Mouse (Mus musculus) CH12.LX (cell line): ENCODE results near the gene 1700028K03Rik. TPM values are rescaled to one million over a fixed set of nuclear protein-coding genes. Genes with fewer than 3 reads are reported as not detected.

Experiments
- DNase-seq: peaks from one replicate; pipeline ENCODE4 v3.0.0-alpha.2; 2013; ENCODE audit errors: extremely low read depth
- H3K27ac ChIP-seq: 2 replicates; pipeline ENCODE4 v1.5.1; 2012; ENCODE audit warnings: low read depth, mild to moderate bottlenecking, control low read depth, moderate library complexity; ENCODE audit not compliant: insufficient read depth
- H3K27me3 ChIP-seq: replicated peaks from 2 replicates; pipeline ENCODE3; 2012; ENCODE audit warnings: inconsistent platforms
- H3K36me3 ChIP-seq, 2 experiments: replicated peaks in 1 of 2; 2 replicates each; pipeline versions ENCODE3 to v1.6.1; 2012; ENCODE audit warnings: inconsistent platforms in 1 of 2, low read length in 1 of 2, mild to moderate bottlenecking in 1 of 2, mixed read lengths in 1 of 2, moderate library complexity in 1 of 2; ENCODE audit not compliant: control insufficient read depth in 1 of 2, insufficient read depth in 1 of 2
- H3K4me1 ChIP-seq, 2 experiments: 2 replicates each; pipeline ENCODE4 v1.6.1; 2012; ENCODE audit warnings: inconsistent platforms in 1 of 2, moderate library complexity in 1 of 2; ENCODE audit not compliant: insufficient read depth in 2 of 2, control insufficient read depth in 1 of 2
- H3K4me2 ChIP-seq: 2 replicates; pipeline ENCODE4 v1.6.1; 2012; ENCODE audit warnings: low read depth, mild to moderate bottlenecking, control low read depth; ENCODE audit not compliant: poor library complexity, insufficient read depth, severe bottlenecking
- H3K4me3 ChIP-seq, 3 experiments: fragments of 150-350 bp in 1 of 3; sonication (generic) in 1 of 3; replicated peaks in 1 of 3; 2 replicates each; pipeline versions ENCODE3 to v1.5.1; 2011 to 2012; ENCODE audit warnings: low read depth in 2 of 3, low read length in 2 of 3, mild to moderate bottlenecking in 2 of 3, moderate library complexity in 2 of 3, control low read depth in 1 of 3, improper control_type of control experiment in 1 of 3, inconsistent platforms in 1 of 3, mixed read lengths in 1 of 3; ENCODE audit not compliant: poor library complexity in 1 of 3
- H3K79me2 ChIP-seq: replicated peaks from 2 replicates; pipeline ENCODE4 v1.6.1; 2012; ENCODE audit warnings: mild to moderate bottlenecking, moderate library complexity; ENCODE audit not compliant: control insufficient read depth, poor library complexity, insufficient read depth, severe bottlenecking; ENCODE audit errors: extremely low read depth
- H3K9ac ChIP-seq: 2 replicates; pipeline ENCODE4 v1.6.1; 2012; ENCODE audit warnings: low read depth, mild to moderate bottlenecking, control low read depth, moderate library complexity; ENCODE audit not compliant: insufficient read depth
- H3K9me3 ChIP-seq: replicated peaks from 2 replicates; pipeline ENCODE3; 2012; ENCODE audit warnings: low read length, inconsistent platforms, mixed read lengths
- BHLHE40 ChIP-seq: IDR thresholded peaks from 2 replicates; pipeline ENCODE4 v1.6.1; 2011; ENCODE audit warnings: mild to moderate bottlenecking, low read depth, low read length, improper control_type of control experiment
- CHD1 ChIP-seq: IDR thresholded peaks from 2 replicates; pipeline ENCODE4 v1.6.1; 2012; ENCODE audit warnings: low read depth, low read length, improper control_type of control experiment, inconsistent platforms
- CTCF ChIP-seq, 2 experiments: IDR thresholded peaks in 1 of 2; conservative IDR thresholded peaks in 1 of 2; 2 replicates each; pipeline ENCODE4 v1.5.1; 2011 to 2012; ENCODE audit warnings: low read depth in 2 of 2, low read length in 2 of 2, improper control_type of control experiment in 1 of 2, inconsistent platforms in 1 of 2, mild to moderate bottlenecking in 1 of 2, moderate library complexity in 1 of 2
- ELF1 ChIP-seq: IDR thresholded peaks from 2 replicates; pipeline ENCODE4 v1.6.1; 2014; ENCODE audit warnings: low read depth, mild to moderate bottlenecking, inconsistent platforms, low read length, improper control_type of control experiment
- EP300 ChIP-seq: IDR thresholded peaks from 2 replicates; pipeline ENCODE4 v1.6.1; 2011; ENCODE audit warnings: low read length, improper control_type of control experiment
- ETS1 ChIP-seq: conservative IDR thresholded peaks from 2 replicates; pipeline ENCODE4 v1.6.1; 2012; ENCODE audit warnings: low read depth, mild to moderate bottlenecking, inconsistent platforms, low read length, improper control_type of control experiment, moderate library complexity
- HCFC1 ChIP-seq: IDR thresholded peaks from 2 replicates; pipeline ENCODE4 v1.6.1; 2012; ENCODE audit warnings: low read depth, mild to moderate bottlenecking, inconsistent platforms, low read length, improper control_type of control experiment
- IRF4 ChIP-seq: IDR thresholded peaks from 2 replicates; pipeline ENCODE4 v1.6.1; 2014; ENCODE audit warnings: low read depth, mild to moderate bottlenecking, inconsistent platforms, low read length, improper control_type of control experiment
- JUN ChIP-seq: IDR thresholded peaks from 2 replicates; pipeline ENCODE4 v1.6.1; 2011; ENCODE audit warnings: low read depth, mild to moderate bottlenecking, low read length, improper control_type of control experiment, moderate library complexity; ENCODE audit not compliant: insufficient read depth
- JUND ChIP-seq: conservative IDR thresholded peaks from 2 replicates; pipeline ENCODE4 v1.6.1; 2011; ENCODE audit warnings: low read depth, low read length, improper control_type of control experiment
- KAT2A ChIP-seq: IDR thresholded peaks from 2 replicates; pipeline ENCODE4 v1.6.1; 2012; ENCODE audit warnings: low read length, improper control_type of control experiment, inconsistent platforms; ENCODE audit not compliant: insufficient replicate concordance
- MAFK ChIP-seq: IDR thresholded peaks from 2 replicates; pipeline ENCODE4 v1.6.1; 2011; ENCODE audit warnings: low read length, improper control_type of control experiment; ENCODE audit not compliant: insufficient replicate concordance
- MAX ChIP-seq: IDR thresholded peaks from 2 replicates; pipeline ENCODE4 v1.6.1; 2011; ENCODE audit warnings: low read length, improper control_type of control experiment
- MAZ ChIP-seq: IDR thresholded peaks from 2 replicates; pipeline ENCODE4 v1.6.1; 2012; ENCODE audit warnings: low read depth, mild to moderate bottlenecking, inconsistent platforms, low read length, improper control_type of control experiment, moderate library complexity
- MEF2A ChIP-seq: IDR thresholded peaks from 2 replicates; pipeline ENCODE4 v1.6.1; 2014; ENCODE audit warnings: low read depth, mild to moderate bottlenecking, inconsistent platforms, low read length, improper control_type of control experiment, borderline replicate concordance
- MXI1 ChIP-seq: IDR thresholded peaks from 2 replicates; pipeline ENCODE4 v1.6.1; 2011; ENCODE audit warnings: mild to moderate bottlenecking, low read depth, low read length, improper control_type of control experiment
- MYC ChIP-seq: IDR thresholded peaks from 2 replicates; pipeline ENCODE4 v1.6.1; 2011; ENCODE audit warnings: low read depth, mild to moderate bottlenecking, improper control_type of control experiment, low read length
- NELFE ChIP-seq: IDR thresholded peaks from 2 replicates; pipeline ENCODE4 v1.6.1; 2011; ENCODE audit warnings: low read depth, low read length, improper control_type of control experiment
- NRF1 ChIP-seq: IDR thresholded peaks from 2 replicates; pipeline ENCODE4 v1.6.1; 2014; ENCODE audit warnings: low read depth, mild to moderate bottlenecking, inconsistent platforms, low read length, improper control_type of control experiment, moderate library complexity
- POLR2A ChIP-seq: IDR thresholded peaks from 2 replicates; pipeline ENCODE4 v1.6.1; 2011; ENCODE audit warnings: low read depth, mild to moderate bottlenecking, improper control_type of control experiment, low read length
- POLR2AphosphoS2 ChIP-seq: IDR thresholded peaks from 2 replicates; pipeline ENCODE4 v1.6.1; 2011; ENCODE audit warnings: low read depth, low read length, improper control_type of control experiment
- RCOR1 ChIP-seq: conservative IDR thresholded peaks from 2 replicates; pipeline ENCODE4 v1.6.1; 2012; ENCODE audit warnings: low read depth, mild to moderate bottlenecking, inconsistent platforms, low read length, improper control_type of control experiment
- SMC3 ChIP-seq: IDR thresholded peaks from 2 replicates; pipeline ENCODE4 v1.6.1; 2011; ENCODE audit warnings: low read depth, low read length, improper control_type of control experiment
- TBP ChIP-seq: conservative IDR thresholded peaks from 2 replicates; pipeline ENCODE4 v1.6.1; 2011; ENCODE audit warnings: low read depth, low read length, improper control_type of control experiment
- TCF12 ChIP-seq: IDR thresholded peaks from 2 replicates; pipeline ENCODE4 v1.6.1; 2014; ENCODE audit warnings: low read depth, mild to moderate bottlenecking, inconsistent platforms, low read length, improper control_type of control experiment
- UBTF ChIP-seq: IDR thresholded peaks from 2 replicates; pipeline ENCODE4 v1.6.1; 2012; ENCODE audit warnings: low read depth, mild to moderate bottlenecking, inconsistent platforms, low read length, improper control_type of control experiment, moderate library complexity
- USF1 ChIP-seq: IDR thresholded peaks from 2 replicates; pipeline ENCODE4 v1.6.1; 2014; ENCODE audit warnings: low read depth, mild to moderate bottlenecking, inconsistent platforms, low read length, improper control_type of control experiment
- ZC3H11A ChIP-seq: IDR thresholded peaks from 2 replicates; pipeline ENCODE4 v1.6.1; 2012; ENCODE audit warnings: low read depth, mild to moderate bottlenecking, inconsistent platforms, low read length, improper control_type of control experiment
- ZKSCAN1 ChIP-seq: IDR thresholded peaks from 2 replicates; pipeline ENCODE4 v1.6.1; 2012; ENCODE audit warnings: low read depth, inconsistent platforms, low read length, improper control_type of control experiment, borderline replicate concordance
- ZNF384 ChIP-seq: IDR thresholded peaks from 2 replicates; pipeline ENCODE4 v1.6.1; 2012; ENCODE audit warnings: low read depth, low read length, improper control_type of control experiment, inconsistent platforms
- dilution Hi-C: fragments of 300-500 bp; cut with MboI; formaldehyde crosslinking; loops from 2 replicates; pipeline ENCODE4 v1.14.3; 2020; ENCODE audit warnings: low sequenced_read_pairs; ENCODE audit not compliant: extremely low pct_unique_long_range_greater_than_20kb, extremely low pct_ligation_motif_present
- in situ Hi-C: fragments of 300-500 bp; cut with MboI; formaldehyde crosslinking; loops from 3 replicates; pipeline ENCODE4 v1.14.3; 2019; ENCODE audit warnings: low sequenced_read_pairs, low pct_ligation_motif_present, low pct_unique_long_range_greater_than_20kb, mixed read lengths
- polyA plus RNA-seq: library from polyadenylated mRNA; unstranded; fragments of >175 nt; gene quantifications from 2 replicates; pipeline ENCODE4 v1.2.1, GENCODE M21; 2012; ENCODE audit warnings: low read depth; ENCODE audit not compliant: insufficient read length
- total RNA-seq, 2 experiments: library from RNA; depleted of rRNA; stranded (reverse); fragments of 300-350 nt in 1 of 2; fragments of >200 nt in 1 of 2; gene quantifications; 2 replicates each; pipeline ENCODE4 v1.2.3; 2012 to 2014

The 1700028K03Rik gene
- total and polyA plus RNA-seq, 3 experiments: not detected

DNA sequence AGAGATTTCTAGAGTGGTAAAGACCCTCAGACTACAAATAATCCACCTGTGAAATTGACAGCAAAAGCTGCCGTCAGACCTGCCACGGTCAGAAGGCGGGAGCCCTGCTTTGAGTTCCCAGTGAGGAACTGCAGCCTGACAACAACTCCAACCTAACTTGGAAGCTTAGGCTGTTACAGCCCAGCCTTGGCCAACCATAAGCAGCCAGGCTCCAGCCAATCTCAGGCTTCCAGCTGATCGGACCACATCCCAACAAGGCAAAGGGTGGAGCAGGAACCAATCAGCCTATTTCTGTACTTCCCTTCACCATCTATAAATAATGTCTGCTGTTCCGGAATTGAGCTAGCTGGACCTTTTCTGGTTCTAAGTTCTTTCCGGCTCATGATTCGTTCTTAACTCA lies 12.6 kb upstream of the 1700028K03Rik start:
- Histone ChIP-seq H3K36me3 (no peaks in the 10 kb centered on the region), H3K4me3 (no peak overlapping the region), H3K4me1 (peaks cover 2 to 28% of the 10 kb centered on the region in 2 experiments), H3K27ac (no peak overlapping the region)
- dilution Hi-C loops: no loop called here
- in situ Hi-C loops: loop anchor here (25.0 kb wide), 1 partner anchor 535 kb away; no protein-coding TSS in a partner anchor
- TF ChIP-seq NRF1 (no peak), MAZ (no peak), POLR2A (no peak)
- TF ChIP-seq, all 38 proteins: peak for 0
- H3K9ac ChIP-seq: no peak overlapping the region
- H3K27me3 ChIP-seq: no peaks in the 10 kb centered on the region
- H3K9me3 ChIP-seq: no peaks in the 10 kb centered on the region
- H3K4me2 ChIP-seq: no peak overlapping the region
- H3K79me2 ChIP-seq: no peaks in the 10 kb centered on the region
- no peak for DNase-seq

DNA sequence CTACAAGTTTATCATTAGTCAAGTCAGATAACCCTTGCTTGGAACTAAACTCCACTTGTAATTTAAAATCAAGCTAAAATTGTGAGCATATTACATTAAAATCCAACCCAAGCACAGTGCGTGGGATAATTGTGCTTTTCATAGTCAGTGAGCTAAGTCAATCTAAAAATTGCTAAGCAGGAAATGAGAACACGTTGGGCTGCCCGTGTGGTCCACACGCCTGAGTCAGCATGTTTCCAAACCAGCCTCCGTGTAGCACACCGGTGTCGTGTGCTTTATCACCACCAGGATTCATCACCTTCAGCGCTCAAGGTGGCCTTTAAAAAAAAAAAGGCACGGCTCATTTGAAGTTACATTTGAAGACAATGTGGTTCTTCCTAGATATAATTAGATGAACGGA lies 10.2 kb upstream of the 1700028K03Rik start:
- Histone ChIP-seq H3K9ac (no peak overlapping the region), H3K4me3 (no peak overlapping the region), H3K9me3 (no peaks in the 10 kb centered on the region), H3K36me3 (no peaks in the 10 kb centered on the region), H3K27me3 (no peaks in the 10 kb centered on the region), H3K4me1 (peaks cover 2 to 26% of the 10 kb centered on the region in 2 experiments), H3K79me2 (no peaks in the 10 kb centered on the region), H3K4me2 (no peak overlapping the region), H3K27ac (no peak overlapping the region)
- dilution Hi-C loops: no loop called here
- DNase-seq: peak; percentile 48
- TF ChIP-seq ZNF384 (peak; percentile 48; the same call in 1 of the 2 replicates), ELF1 (no peak), ZKSCAN1 (no peak), SMC3 (no peak), IRF4 (0 out of 2 replicates have a peak, but pooled peaks have one; percentile 27), MAFK (peak; percentile 95), KAT2A (no peak), HCFC1 (no peak), CHD1 (no peak), JUND (no peak; the same call in 1 of the 2 replicates), TBP (no peak), ZC3H11A (no peak), MAX (peak; percentile 42; the same call in 1 of the 2 replicates), USF1 (no peak), MEF2A (peak; percentile 42; the same call in 1 of the 2 replicates), MXI1 (no peak), MYC (peak; percentile 45; the same call in 1 of the 2 replicates), CTCF (conservative IDR thresholded peaks at IDR 0.05 in 1 of 2, IDR thresholded peaks at IDR 0.05 in 1 of 2; ENCODE audit: low read depth in 2 of 2, low read length in 2 of 2) (0 out of 4 replicates have a peak, but pooled peaks of 1 of the 2 experiments have one; percentile 0), UBTF (no peak), RCOR1 (no peak), JUN (no peak), POLR2A (no peak), ETS1 (peak; percentile 57), EP300 (peak; percentile 40; the same call in 1 of the 2 replicates), BHLHE40 (peak; percentile 70), NRF1 (no peak), POLR2AphosphoS2 (no peak), TCF12 (no peak), NELFE (no peak)
- in situ Hi-C loops: loop anchor here (25.0 kb wide), 1 partner anchor 537 kb away; no protein-coding TSS in a partner anchor
